Mouse (Mus musculus): Measurements from ENCODE around the gene St13.

GRCm38 (mm10) chr15:81422156-81422681 lies 22.3 kb upstream of the St13 start:
- TF ChIP-seq POLR2A (IDR thresholded peaks at IDR 0.05; ENCODE audit: borderline replicate concordance, control insufficient read depth, low read depth, low read length), result no peak
- TF ChIP-seq CTCF (IDR thresholded peaks at IDR 0.05; ENCODE audit: control insufficient read depth, insufficient read depth, low read length), result no peak
